Mouse (Mus musculus) inflammation-experienced regulatory T-cells, adult 6 months (primary cell): Measurements from ENCODE around the gene Serpina3k. TPM values are rescaled to one million over a fixed set of nuclear protein-coding genes. Genes with fewer than 3 reads are reported as not detected.
"Not testable (repeated sequence)": the region's sequence is repeated elsewhere in the genome, so short reads cannot be mapped to it uniquely, and the experiment has no call there.

Experiments
- ATAC-seq: one replicate; pipeline ENCODE4 v1.8.0; 2017
- polyA plus RNA-seq, 3 experiments: library from polyadenylated mRNA; unstranded; fragments of 100-300 nt; shearing (Covaris generic); gene quantifications; one replicate each; pipeline ENCODE4 v1.2.1; 2017

Serpina3k gene
- not detected for polyA plus RNA-seq

DNA sequence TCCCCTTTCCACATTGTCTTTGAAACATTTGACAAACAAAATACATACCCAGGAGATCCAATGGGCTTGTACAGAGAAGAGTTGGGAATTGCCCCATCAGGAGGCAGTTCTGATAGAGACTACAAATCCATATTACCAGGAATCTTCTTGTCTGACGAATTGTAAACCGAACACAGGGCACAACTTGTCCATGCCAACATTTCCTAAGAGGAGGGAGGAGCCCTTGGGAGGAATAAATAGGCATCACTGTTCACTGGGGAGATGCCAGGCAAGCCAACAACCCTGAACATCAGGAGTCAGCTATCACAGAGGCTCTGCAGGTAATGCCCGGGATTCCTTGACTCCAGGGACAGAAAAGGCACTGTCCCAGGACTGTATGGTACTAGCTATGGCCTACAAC is at the start of gene Serpina3k, which contains the start of gene Serpina3m:
Gene Serpina3k, plus strand, starts transcription at position 261 of the 400 bp plus-strand sequence.
Gene Serpina3m, plus strand, starts transcription at position 261 of the 400 bp plus-strand sequence.
- not testable (repeated sequence) for ATAC-seq

DNA sequence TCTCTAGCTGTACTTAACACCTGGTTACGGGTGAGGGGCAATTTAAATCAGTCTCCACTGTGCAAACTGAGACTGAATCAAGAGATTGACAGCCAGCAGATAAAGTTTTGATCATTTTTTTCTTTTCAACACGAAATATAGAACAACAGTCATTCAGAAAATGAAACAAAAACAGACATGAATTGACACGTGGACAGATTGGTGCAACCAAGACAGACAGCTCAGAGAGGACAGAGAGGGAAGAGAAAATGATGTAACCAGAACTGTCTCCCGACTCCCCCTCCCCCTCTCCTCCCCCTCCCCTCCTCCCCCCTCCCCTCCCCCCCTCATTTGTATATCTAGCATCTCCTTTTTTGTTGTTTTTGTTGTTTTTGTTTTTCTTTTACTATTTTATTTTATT is 48.4 kb upstream of the Serpina3k start:
- ATAC-seq = peak; percentile 43

DNA sequence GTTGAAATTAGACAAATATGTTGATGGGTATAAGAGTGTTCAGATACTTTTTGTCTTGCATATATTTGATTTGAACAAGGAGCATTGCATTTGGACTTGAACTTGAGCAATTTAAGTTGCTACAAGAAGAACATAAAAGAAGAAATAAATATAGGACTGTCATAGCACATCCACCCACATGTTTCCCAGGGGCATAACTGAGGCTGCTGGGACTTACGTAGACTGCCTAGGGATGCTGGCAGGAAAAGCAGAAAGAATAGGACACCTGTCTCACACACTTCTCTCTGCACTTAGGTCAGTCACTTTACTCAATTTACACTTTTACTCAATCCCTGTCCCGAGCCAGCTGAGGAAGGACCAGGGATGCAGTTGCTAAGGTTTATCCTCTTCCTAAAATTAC is 44.3 kb upstream of the Serpina3k start:
- no peak for ATAC-seq

DNA sequence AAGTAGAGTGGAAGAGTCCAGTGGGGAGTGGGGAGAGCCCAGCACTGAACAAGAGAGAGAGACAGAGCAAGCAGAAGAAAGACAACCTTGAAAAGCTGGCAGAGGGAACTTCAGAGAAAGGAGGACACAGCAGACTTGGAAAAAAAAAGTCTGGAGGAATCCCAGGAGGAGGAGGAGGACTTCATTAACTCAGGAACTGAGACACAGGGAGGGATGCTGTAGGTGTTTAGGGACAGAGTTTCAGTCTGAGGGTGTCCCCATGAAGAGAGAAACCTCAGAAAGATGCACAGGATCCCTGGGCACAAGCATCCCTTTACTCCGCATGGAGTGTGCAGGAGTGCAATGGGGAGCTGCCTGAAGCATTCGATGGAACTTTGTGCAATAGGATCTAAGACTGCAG is 40.2 kb upstream of the Serpina3k start:
- ATAC-seq = no peak

DNA sequence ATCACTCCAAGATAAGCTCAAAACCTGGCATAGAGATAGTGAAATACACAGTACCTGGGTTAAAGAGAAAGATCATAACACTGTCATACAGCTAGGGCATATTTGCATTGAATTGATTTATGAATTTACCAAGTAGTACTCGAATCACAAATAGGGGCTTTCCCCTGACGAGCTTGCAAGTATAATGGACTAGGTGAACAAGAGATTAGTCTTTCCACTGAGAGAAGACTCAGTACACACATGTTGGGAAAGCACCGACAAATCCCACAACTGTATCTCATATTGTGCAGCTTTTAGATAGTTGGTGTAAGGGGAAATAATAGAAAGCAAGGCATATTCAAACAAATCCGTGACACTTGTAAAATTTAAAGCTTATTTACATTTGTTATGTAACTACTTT is 32.3 kb upstream of the Serpina3k start:
- ATAC-seq = peak; percentile 52

DNA sequence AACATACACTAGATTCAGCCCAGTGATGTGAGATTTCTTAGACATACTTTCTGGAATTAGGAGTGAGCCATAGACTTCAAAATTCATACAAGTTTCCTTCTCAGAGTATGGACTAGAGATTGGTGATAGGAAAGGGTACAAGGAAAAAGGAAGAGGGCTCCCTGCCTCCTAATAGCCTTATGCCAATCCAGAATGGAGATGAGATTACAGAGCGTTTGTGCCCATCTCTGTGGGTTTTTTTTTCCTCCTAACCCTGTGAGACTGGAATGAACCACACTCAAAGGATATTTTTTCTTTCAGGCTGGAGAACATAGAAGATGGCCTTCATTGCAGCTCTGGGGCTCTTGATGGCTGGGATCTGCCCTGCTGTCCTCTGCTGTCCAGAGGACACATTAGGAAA is 24.0 kb upstream of the Serpina3k start, which contains the start of gene Serpina3j:
Gene Serpina3j, plus strand, starts transcription at position 301 of the 400 bp plus-strand sequence.
- ATAC-seq = no peak

DNA sequence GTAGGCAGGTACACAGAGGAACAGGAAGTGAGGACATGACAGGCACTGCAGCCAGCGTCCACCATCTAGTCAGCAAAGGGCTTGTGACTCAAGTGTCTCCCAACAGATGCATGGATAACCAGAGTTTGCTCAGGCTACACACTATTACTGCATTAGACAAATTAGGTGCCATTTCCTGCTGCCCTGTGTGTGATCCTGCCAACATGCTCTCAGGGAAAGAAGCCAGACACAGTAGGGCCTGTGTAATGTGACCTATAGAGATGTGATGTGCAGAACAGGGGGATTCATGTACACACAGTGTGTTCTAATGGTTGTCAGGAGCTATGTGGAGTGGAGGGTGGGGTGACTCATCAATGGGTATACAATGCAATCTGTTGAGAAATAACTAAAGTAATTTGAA is 15.8 kb upstream of the Serpina3k start:
- no peak for ATAC-seq

DNA sequence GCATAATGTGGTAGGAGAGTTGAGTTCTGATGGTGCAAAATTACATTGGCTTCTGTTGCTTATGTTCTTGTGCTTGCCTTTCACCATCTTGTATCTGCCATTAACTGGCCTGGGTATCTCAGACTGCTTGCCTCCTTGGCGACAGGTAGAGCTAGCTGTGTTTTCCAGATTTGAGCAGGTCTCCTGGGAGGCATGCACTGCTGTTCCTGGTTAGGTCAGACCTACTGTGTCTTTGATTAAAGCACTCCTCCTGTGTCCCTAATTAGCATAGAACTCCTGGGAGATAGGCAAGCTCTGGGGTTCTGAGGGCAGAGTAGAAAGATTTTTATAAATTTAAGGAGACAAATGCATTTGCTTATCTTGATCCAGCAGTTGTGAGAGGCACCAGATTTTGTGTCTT is 6.6 kb upstream of the Serpina3k start:
- ATAC-seq = no peak

DNA sequence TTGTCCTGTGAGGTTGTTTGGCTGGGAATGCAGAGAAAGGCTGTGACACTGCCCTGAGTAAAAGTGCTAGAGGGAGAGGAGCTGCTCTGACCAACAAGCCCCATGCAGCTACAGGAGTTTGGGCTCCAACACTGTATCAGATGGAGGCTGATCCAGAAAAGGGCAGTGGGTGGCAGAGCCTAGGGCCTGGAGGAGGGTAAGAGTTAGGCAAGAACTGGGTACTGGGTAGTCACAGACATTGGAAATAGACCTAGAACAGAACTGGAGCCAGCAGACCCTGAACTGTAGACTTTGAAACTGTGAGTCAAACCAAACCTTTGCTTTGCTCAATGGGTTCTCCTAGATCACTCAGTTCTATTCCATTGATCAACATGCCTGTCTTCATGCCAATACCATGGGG is 1.4 kb upstream of the Serpina3k start:
- not testable (repeated sequence) for ATAC-seq

DNA sequence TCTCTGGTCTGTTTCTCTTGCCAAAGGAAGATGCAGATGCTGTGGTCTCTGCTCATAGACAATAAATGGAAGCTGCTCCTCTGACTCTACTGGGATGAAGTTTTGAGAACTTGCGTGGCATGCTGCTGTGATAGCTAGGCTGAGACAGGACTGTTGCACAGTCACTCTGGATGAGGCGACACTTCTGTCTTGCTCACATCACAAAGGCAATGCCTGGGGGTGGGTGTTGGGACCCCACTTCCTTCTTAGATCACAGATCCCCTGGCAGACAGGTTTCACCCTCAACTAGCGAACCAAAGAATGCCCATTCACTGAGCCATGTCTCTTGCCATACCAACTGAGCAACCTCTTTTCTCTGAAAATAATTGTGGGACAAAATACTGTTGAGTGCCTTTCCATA is 419 bp downstream of the Serpina3k start:
- ATAC-seq = no peak

DNA sequence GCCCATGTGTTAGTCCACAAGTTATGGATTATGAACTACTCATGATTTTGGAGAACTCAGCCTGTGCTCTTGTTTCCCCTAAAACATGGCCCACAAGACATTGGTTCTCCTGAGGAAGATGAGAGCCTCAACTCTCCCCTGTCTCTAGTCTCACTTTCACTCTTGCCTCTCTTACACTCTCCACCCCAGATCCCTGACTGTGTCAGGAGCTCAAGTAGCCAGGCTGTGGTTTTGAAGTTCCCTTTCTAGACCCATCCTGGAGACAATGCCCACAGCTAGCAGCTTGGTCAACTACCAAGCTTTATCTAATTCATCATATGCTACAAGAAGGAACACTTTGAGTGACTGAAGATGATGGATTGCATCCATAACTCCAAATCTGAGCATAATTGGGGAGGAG is 4.2 kb downstream of the Serpina3k start:
- ATAC-seq = not testable (repeated sequence)

DNA sequence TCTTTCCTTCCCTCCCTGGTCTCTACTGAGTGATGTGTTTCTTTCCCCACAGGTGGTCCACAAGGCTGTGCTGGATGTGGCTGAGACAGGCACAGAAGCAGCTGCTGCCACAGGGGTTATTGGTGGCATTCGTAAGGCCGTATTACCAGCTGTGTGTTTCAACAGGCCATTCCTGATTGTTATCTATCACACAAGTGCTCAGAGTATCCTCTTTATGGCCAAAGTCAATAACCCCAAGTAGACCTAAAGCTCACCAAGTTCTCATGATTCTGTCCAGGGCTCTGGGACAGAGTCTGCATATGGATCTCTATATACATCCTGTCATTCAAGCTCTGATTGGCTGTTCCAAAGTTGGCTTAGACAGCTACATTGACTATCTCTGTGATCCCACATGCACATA is 6.9 kb downstream of the Serpina3k start:
- no peak for ATAC-seq

DNA sequence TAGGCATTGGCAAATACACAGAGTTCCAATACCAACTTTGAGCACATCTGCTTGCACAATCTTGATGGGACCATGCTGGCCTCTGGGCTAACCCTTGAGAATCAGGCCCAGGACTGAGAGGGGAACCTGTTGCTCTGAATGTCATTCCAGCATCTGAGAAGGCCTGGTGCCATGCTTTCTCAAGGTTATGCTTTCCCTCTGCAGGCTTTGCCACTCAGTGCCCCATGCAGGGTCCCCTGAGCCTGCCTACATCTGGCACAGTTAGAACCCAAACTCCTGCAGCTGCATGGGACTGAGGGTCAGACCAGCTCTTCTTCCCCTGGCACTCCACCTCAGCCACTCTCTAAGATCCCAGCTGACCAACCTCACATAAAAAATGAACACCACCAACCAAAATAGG is 7.4 kb downstream of the Serpina3k start:
- ATAC-seq = no peak

DNA sequence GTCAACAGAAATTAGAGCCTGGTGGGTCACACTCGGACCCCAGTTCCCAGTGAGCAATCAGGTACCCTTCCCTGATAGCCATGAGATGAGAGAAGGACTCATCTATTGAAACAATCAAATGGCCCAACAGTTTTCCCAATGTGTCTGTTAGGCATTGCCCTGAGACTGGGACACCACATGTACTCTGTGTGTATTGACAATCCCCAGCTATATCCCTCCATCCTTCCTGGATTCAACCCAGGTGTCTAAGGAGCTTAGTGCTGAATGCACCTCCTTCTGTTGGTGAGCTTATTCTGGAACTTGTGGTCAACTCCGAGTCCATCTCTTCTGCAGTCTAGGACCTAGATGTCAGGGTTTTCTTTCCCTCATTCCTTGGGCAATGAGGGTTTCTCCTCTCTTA is 8.8 kb downstream of the Serpina3k start:
- no peak for ATAC-seq

DNA sequence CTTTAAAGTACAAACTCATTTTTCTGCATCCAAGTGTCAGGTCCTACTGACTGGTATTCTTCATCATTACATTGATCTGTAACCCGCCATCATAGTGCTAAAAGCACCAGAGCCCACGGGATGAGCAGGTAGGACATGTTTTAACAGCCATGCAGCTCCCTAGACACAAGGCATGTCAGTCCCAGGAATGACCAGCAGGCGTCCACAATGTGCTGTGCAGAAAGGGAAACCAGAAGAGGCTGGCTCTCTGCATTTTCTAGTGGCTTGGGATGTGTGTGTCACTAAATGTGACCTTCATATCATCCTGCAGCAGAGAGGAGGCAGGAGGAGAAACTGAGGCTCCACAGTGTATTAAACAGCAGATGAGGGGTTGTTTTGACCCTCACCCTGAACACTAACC is 13.5 kb downstream of the Serpina3k start:
- ATAC-seq = not testable (repeated sequence)

DNA sequence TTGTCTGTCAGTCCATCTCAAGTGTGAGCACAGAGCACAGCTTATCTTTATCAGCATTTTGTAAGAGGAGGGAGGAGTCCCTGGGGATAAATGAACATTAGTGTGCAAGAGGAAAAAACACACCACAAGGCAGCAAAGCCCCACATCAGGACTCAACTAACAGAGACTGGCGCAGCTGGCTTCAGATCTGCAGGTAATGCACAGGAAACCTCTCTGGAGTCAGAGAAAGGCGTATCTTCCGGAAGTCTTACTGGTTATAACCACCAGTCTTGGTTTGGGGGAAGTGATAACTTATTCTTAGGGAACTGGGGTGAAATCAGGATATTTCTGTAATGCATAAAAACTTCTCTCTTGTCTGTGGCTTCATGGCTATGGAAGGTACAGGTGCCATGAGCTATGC is 17.7 kb downstream of the Serpina3k start:
- no peak for ATAC-seq

DNA sequence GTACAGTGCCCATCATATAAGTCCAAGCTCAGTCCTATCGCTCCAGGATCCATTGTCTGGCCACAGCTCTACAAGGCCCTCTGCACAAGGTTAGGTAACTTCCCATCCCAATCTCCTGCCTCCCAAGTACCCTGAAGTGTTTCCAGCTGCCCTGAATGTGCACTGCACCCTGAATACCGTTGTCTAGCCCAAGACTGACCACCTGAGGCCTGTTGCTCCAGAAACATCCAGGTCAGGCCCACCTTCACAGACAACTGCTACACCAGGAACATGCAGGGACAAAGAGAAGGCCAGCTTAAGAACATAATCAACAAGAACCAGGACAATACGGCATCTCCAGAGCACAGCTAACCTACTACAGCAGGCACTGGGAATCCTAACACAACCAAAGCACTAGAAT is 31.7 kb downstream of the Serpina3k start:
- ATAC-seq = no peak

DNA sequence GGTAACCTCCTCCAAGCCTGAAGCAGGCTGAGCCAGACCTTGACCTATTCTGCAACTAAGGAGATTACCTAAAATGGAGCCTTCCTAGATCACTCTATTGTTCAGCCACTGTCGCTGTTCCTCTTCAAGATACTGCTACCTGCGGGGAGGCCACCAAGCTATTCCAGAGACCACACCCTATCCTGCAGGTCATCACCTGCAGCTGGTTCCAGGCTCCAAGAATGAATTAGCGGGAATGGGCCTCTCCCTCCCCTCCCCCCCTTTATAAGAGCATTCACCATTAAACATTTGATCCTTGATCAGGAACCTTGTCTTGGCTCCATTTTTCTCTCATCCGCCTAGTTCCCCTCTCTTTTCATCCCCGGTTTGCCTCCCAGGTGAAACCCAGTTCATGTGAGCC is 38.9 kb downstream of the Serpina3k start:
- not testable (repeated sequence) for ATAC-seq

DNA sequence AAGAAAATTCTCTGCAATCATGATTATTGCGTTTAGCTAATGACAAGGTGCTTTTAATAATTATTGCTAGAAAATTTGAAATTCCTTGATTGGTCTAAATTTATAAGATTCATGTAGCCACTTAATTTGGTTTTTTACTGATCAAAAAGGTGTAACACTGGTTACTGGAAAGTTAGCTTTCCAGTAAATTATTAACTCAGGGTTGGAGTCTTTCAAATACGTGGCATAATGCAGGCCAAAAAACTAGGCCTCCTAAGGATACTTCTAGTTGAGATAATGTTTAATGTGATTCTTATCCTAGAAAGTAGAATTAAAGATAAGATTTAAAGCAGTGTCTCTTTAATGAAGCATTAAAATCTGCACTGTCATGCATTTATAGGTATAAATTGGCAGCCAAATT is 40.1 kb downstream of the Serpina3k start:
- ATAC-seq = not testable (repeated sequence)

DNA sequence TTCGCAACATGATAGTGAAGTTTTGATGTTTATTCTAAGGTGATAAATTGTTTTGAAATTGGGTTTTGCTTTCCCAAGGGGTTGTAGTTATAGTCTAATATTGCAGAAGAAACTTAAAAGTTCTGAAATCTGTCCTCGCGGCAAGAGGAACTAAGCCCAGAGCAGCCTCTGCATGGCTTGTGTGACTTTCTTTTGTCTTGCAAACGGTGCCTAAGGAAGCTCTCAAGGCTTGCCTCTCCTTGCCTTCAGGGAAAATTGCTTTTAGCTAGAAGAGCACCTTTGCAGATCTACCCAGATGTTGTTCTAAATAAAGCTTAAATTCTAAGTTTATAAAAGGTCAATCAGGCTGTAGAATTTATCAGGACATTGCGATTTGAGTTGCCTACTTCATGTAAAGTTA is 40.5 kb downstream of the Serpina3k start:
- ATAC-seq = not testable (repeated sequence)

DNA sequence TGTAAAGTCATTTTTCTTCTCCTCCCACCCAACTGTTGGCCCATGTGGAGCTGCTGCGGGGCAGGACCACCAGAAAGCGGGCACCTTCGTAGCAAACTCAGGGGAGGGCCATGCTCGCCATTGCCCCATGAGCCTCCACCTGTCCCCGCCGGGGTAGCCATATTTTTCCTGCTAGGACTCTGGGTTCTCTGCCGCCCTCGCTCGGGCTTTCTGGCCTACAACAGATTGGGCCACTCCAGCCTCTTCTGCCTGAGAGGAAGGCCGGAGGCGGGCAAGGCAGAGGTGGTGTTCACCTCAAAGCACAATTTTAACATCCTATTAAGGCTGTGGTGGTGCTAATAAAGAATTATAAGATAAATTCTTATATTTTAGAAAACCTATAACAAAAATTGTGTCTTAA is 41.6 kb downstream of the Serpina3k start:
- ATAC-seq = no peak

DNA sequence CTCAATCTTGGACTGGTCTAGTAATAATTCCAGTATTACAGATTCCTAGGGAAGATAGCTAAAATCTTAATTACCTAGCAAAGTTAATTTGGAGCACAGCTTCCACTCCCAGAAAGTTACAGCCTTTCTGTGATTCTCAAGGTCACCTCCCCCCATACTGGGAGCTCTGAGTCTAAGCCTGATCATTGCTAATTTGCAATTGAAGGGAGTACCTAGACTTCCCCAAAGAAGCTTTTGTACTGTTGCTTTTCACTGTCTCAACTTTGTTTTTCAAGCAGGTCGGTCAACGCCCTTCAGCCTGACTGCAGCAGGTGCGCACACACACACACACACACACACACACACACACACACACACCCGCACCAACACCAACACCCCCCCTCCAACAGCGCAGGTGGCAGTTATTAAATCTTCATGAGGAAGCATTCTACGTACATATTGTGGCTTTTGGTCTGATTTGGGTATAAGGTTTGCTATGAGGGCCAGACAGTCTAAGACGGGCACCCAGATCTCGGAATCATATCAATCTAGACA is 42.9 kb downstream of the Serpina3k start:
- not testable (repeated sequence) for ATAC-seq

DNA sequence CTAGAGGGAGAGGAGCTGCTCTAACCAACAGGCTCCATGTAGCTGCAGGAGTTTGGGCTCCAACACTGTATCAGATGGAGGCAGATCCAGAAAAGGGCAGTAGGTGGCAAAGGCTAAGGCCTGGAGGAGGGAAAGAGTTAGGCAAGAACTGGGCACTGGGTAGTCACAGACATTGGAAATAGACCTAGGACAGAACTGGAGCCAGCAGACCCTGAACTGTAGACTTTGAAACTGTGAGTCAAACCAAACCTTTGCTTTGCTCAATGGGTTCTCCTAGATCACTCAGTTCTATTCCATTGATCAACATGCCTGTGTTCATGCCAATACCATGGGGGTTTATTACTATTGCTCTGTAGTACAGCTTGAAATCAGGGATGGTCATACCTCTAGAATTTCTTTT is 47.7 kb downstream of the Serpina3k start:
- ATAC-seq = not testable (repeated sequence)

DNA sequence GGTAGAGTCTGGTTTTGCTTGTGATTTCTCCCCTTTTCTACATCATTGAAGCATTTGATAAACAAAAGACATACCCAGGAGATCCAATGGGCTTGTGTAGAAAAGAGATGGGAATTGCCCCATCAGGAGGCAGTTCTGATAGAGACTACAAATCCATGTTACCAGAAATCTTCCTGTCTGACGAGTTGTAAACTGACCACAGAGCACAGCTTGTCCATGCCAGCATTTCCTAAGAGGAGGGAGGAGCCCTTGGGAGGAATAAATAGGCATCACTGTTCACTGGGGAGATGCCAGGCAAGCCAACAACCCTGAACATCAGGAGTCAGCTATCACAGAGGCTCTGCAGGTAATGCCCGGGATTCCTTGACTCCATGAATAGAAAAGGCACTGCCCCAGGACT is 48.6 kb downstream of the Serpina3k start:
- not testable (repeated sequence) for ATAC-seq

DNA sequence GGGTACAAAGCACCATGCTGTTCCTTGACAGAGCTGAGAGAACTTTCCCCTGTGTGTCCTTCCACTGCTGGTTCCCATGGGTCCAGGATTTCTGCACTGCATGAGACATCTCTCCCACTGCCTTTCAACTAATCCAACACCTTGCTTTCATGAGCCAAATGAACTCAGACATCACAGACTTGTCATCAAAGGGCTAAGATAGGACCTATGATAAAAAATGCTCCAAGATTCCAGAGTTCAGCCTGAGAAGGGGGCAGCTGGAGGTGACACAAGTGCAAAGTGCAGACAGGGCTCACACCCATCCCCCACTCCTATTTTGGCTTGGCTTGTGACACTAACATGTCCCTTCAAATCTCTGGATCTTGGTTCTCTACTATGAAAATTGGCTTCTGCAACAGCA is 50.2 kb downstream of the Serpina3k start:
- no peak for ATAC-seq
